Mouse (Mus musculus): Measurements from ENCODE around the gene Zscan10. TPM values are rescaled to one million over a fixed set of nuclear protein-coding genes. Genes with fewer than 3 reads are reported as not detected.
"Not testable (repeated sequence)": the region's sequence is repeated elsewhere in the genome, so short reads cannot be mapped to it uniquely, and the experiment has no call there.

Gene Zscan10
- polyA plus RNA-seq, 1 experiment from 2014 or later = not detected

- Histone ChIP-seq H3K27ac (ENCODE audit: low read length) (no peak overlapping the region), H3K4me1 (ENCODE audit: control insufficient read depth, insufficient read depth, low read length) (no peaks in the 10 kb centered on the region), H3K4me2 (ENCODE audit: low read depth, low read length) (no peak overlapping the region), H3K36me3 (ENCODE audit: control insufficient read depth, insufficient read depth, low read length) (peaks cover 44% of the 10 kb centered on the region), H3K9ac (ENCODE audit: low read length) (no peak overlapping the region), H3K27me3 (ENCODE audit: control insufficient read depth, insufficient read depth, low read length) (no peaks in the 10 kb centered on the region), H3K4me3 (replicated peaks; ENCODE audit: low read length) (no peak overlapping the region), H3K9me3 (replicated peaks; ENCODE audit: control insufficient read depth, low read length) (peaks cover 12% of the 10 kb centered on the region; the same call in 1 of the 2 replicates)
- WGBS = 95% methylated on average over 38 of the region's 38 CpGs
- peak; percentile 5; the same call in 1 of the 2 replicates for ATAC-seq (ENCODE audit: insufficient read depth, low FRiP score)
These were observed 24.6 kb upstream of the Zscan10 start for GRCm38 (mm10) chr17:23575951-23576552.

- no peak for ATAC-seq (ENCODE audit: insufficient read depth, low FRiP score)
- H3K9ac ChIP-seq (ENCODE audit: low read length) = no peak overlapping the region
These were observed 15.9 kb upstream of the Zscan10 start for GRCm38 (mm10) chr17:23584786-23585185.

GRCm38 (mm10) chr17:23585721-23586491 is 14.8 kb upstream of the Zscan10 start:
- WGBS = under 1% methylated on average over 22 of the region's 22 CpGs
- H3K27me3 ChIP-seq (ENCODE audit: control insufficient read depth, insufficient read depth, low read length) = no peaks in the 10 kb centered on the region
- H3K4me2 ChIP-seq (ENCODE audit: low read depth, low read length) = peak overlapping the region; percentile 87
- peak; percentile 82 for ATAC-seq (ENCODE audit: insufficient read depth, low FRiP score)
- no peaks in the 10 kb centered on the region for H3K36me3 ChIP-seq (ENCODE audit: control insufficient read depth, insufficient read depth, low read length)
- peak overlapping the region; percentile 90 for H3K9ac ChIP-seq (ENCODE audit: low read length)
- H3K9me3 ChIP-seq (replicated peaks; ENCODE audit: control insufficient read depth, low read length) = no peaks in the 10 kb centered on the region
- no peak overlapping the region for H3K27ac ChIP-seq (ENCODE audit: low read length)
- H3K4me1 ChIP-seq (ENCODE audit: control insufficient read depth, insufficient read depth, low read length) = peaks cover 7% of the 10 kb centered on the region
- peak overlapping the region; percentile 82 for H3K4me3 ChIP-seq (replicated peaks; ENCODE audit: low read length)

More at GRCm38 (mm10) chr17:23584786-23585185, 15.9 kb upstream of the Zscan10 start:
- Histone ChIP-seq H3K4me3 (replicated peaks; ENCODE audit: low read length) (peak overlapping the region; percentile 82; the same call in 1 of the 2 replicates), H3K27ac (ENCODE audit: low read length) (no peak overlapping the region), H3K4me1 (ENCODE audit: control insufficient read depth, insufficient read depth, low read length) (peaks cover 7% of the 10 kb centered on the region), H3K27me3 (ENCODE audit: control insufficient read depth, insufficient read depth, low read length) (no peaks in the 10 kb centered on the region), H3K36me3 (ENCODE audit: control insufficient read depth, insufficient read depth, low read length) (0 out of 2 replicates have a peak, but pooled peaks cover 3% of the 10 kb centered on the region), H3K4me2 (ENCODE audit: low read depth, low read length) (peak overlapping the region; percentile 87), H3K9me3 (replicated peaks; ENCODE audit: control insufficient read depth, low read length) (no peaks in the 10 kb centered on the region)
- 74% methylated on average over 8 of the region's 8 CpGs for WGBS

GRCm38 (mm10) chr17:23587253-23587652 is 13.4 kb upstream of the Zscan10 start:
- Histone ChIP-seq H3K27me3 (ENCODE audit: control insufficient read depth, insufficient read depth, low read length) (no peaks in the 10 kb centered on the region), H3K9me3 (replicated peaks; ENCODE audit: control insufficient read depth, low read length) (no peaks in the 10 kb centered on the region), H3K4me2 (ENCODE audit: low read depth, low read length) (no peak overlapping the region), H3K36me3 (ENCODE audit: control insufficient read depth, insufficient read depth, low read length) (no peaks in the 10 kb centered on the region), H3K9ac (ENCODE audit: low read length) (no peak overlapping the region), H3K27ac (ENCODE audit: low read length) (no peak overlapping the region), H3K4me1 (ENCODE audit: control insufficient read depth, insufficient read depth, low read length) (peaks cover 9% of the 10 kb centered on the region), H3K4me3 (replicated peaks; ENCODE audit: low read length) (no peak overlapping the region)
- WGBS = 47% methylated on average over 2 of the region's 2 CpGs
- no peak for ATAC-seq (ENCODE audit: insufficient read depth, low FRiP score)

GRCm38 (mm10) chr17:23592208-23592925 is 8.3 kb upstream of the Zscan10 start:
- Histone ChIP-seq H3K4me2 (ENCODE audit: low read depth, low read length) (peak overlapping the region; percentile 79), H3K9me3 (replicated peaks; ENCODE audit: control insufficient read depth, low read length) (no peaks in the 10 kb centered on the region), H3K27me3 (ENCODE audit: control insufficient read depth, insufficient read depth, low read length) (no peaks in the 10 kb centered on the region), H3K9ac (ENCODE audit: low read length) (peak overlapping the region; percentile 79), H3K36me3 (ENCODE audit: control insufficient read depth, insufficient read depth, low read length) (no peaks in the 10 kb centered on the region), H3K4me3 (replicated peaks; ENCODE audit: low read length) (peak overlapping the region; percentile 59), H3K27ac (ENCODE audit: low read length) (peak overlapping the region; percentile 73), H3K4me1 (ENCODE audit: control insufficient read depth, insufficient read depth, low read length) (peaks cover 3% of the 10 kb centered on the region; the same call in 1 of the 2 replicates)
- 7% methylated on average over 34 of the region's 34 CpGs for WGBS
- ATAC-seq (ENCODE audit: insufficient read depth, low FRiP score) = peak; percentile 99

GRCm38 (mm10) chr17:23592926-23593300 is 7.7 kb upstream of the Zscan10 start:
- Histone ChIP-seq H3K9ac (ENCODE audit: low read length) (peak overlapping the region; percentile 79), H3K4me1 (ENCODE audit: control insufficient read depth, insufficient read depth, low read length) (peaks cover 3% of the 10 kb centered on the region; the same call in 1 of the 2 replicates), H3K4me3 (replicated peaks; ENCODE audit: low read length) (peak overlapping the region; percentile 59), H3K27ac (ENCODE audit: low read length) (peak overlapping the region; percentile 73), H3K9me3 (replicated peaks; ENCODE audit: control insufficient read depth, low read length) (no peaks in the 10 kb centered on the region), H3K27me3 (ENCODE audit: control insufficient read depth, insufficient read depth, low read length) (no peaks in the 10 kb centered on the region), H3K4me2 (ENCODE audit: low read depth, low read length) (peak overlapping the region; percentile 79), H3K36me3 (ENCODE audit: control insufficient read depth, insufficient read depth, low read length) (no peaks in the 10 kb centered on the region)
- ATAC-seq (ENCODE audit: insufficient read depth, low FRiP score) = peak; percentile 67
- 11% methylated on average over 13 of the region's 13 CpGs for WGBS

DNA sequence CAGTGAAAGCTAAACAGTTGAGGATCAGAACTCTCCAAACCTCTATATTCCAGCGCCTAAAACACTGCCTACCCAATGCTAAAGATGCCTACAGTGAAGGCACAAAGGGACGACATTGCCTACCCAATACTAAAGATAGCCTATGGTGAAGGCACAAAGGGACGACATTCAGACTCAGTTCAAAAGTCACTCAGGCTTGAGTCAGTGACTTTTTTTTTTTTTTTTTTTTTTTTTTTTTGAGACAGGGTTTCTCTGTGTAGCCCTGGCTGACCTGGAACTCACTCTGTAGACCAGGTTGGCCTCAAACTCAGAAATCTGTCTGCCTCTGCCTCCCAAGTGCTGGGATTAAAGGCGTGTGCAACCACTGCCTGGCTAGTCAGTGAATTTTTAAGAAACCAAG is 5.5 kb upstream of the Zscan10 start:
- H3K9ac ChIP-seq (ENCODE audit: low read length); H3K4me3 ChIP-seq (replicated peaks; ENCODE audit: low read length); H3K27me3 ChIP-seq (ENCODE audit: control insufficient read depth, insufficient read depth, low read length); H3K36me3 ChIP-seq (ENCODE audit: control insufficient read depth, insufficient read depth, low read length); ATAC-seq (ENCODE audit: insufficient read depth, low FRiP score); H3K27ac ChIP-seq (ENCODE audit: low read length); H3K4me2 ChIP-seq (ENCODE audit: low read depth, low read length); H3K9me3 ChIP-seq (replicated peaks; ENCODE audit: control insufficient read depth, low read length): not testable (repeated sequence)
- 76% methylated on average over 4 of the region's 4 CpGs for WGBS
- H3K4me1 ChIP-seq (ENCODE audit: control insufficient read depth, insufficient read depth, low read length) = peaks cover 11% of the 10 kb centered on the region; the same call in 1 of the 2 replicates

DNA sequence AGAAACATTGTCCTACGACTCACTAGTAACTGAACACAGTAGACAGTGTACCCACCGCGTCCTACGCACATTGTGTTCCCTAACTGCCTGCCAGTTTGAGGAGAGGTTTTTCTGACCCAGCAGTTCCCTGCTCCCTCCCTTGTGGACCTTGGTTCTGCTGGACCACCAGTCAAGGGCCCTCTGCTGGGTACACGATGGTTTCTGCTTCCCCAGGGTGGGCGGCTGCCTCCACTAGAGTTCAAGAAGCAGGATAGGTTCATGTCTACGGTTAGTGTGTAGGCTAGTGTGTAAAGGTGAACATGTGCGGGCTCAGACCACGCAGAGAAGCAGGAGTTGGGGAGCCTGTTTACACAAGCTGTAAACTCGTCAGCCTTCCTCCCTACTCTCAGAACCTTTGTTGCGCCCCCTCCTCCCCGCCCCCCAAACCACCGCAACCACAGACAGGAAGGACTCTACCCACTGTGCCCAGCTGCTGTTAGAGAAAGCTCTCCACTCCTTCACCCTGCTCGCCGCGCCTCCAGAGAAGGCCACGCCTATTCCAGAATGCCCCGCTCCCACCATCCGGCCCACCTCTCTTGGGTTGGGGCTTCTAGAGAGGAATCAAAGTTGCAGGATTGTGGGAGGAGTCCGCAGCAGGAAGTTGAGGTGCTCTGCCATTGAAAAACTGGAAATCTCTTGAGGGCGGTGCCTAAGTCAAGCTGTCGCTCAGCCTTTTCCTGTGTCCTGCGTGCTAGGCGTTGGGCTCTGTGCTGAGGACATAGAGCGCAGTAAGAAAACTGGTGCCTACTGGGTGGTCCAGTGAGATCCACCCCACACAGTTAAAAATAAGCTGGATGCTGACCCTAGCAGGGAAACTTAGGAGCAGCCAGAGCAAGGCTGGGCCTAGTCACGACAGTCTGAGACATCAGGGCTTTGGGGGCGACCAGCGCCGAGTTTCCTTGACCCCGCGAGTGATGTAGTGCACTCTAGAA is 1.8 kb upstream of the Zscan10 start, which contains the start of gene Zfp13:
Gene Zfp13 (minus strand): TSS at position 906 of the 971 bp plus-strand sequence.
- H3K36me3 ChIP-seq (ENCODE audit: control insufficient read depth, insufficient read depth, low read length) = no peaks in the 10 kb centered on the region
- peak within 1 kb of the TSS; percentile 98 for H3K27ac ChIP-seq (ENCODE audit: low read length)
- H3K4me1 ChIP-seq (ENCODE audit: control insufficient read depth, insufficient read depth, low read length) = peaks cover 8% of the 10 kb centered on the region; the same call in 1 of the 2 replicates
- no peaks in the 10 kb centered on the region for H3K9me3 ChIP-seq (replicated peaks; ENCODE audit: control insufficient read depth, low read length)
- H3K9ac ChIP-seq (ENCODE audit: low read length) = peak within 1 kb of the TSS; percentile 90
- peak within 1 kb of the TSS; percentile 88 for H3K4me2 ChIP-seq (ENCODE audit: low read depth, low read length)
- H3K27me3 ChIP-seq (ENCODE audit: control insufficient read depth, insufficient read depth, low read length) = no peaks in the 10 kb centered on the region
- H3K4me3 ChIP-seq (replicated peaks; ENCODE audit: low read length) = peak within 1 kb of the TSS; percentile 55
- 3% methylated on average over 31 of the region's 31 CpGs for WGBS
- ATAC-seq (ENCODE audit: insufficient read depth, low FRiP score) = peak; percentile 97
